Mouse (Mus musculus) heart, postnatal 0 days (tissue): ENCODE data around the gene Wif1. TPM values are rescaled to one million over a fixed set of nuclear protein-coding genes. Genes with fewer than 3 reads are reported as not detected.

Experiments used
- ATAC-seq: fragments of 200-750 bp; cut with Nextera tagmentation; 2 replicates; pipeline ENCODE4 v1.8.0; 2017; ENCODE audit warnings: low read depth, moderate number of reproducible peaks, moderate library complexity; ENCODE audit not compliant: insufficient read depth
- DNase-seq: peaks from one replicate; pipeline ENCODE4 v3.0.0-alpha.2; 2016; ENCODE audit warnings: low spot score
- H3K27ac ChIP-seq: fragments of 300-500 bp; sonication (generic); 2 replicates; pipeline ENCODE4 v1.5.1; 2014; ENCODE audit warnings: low read depth, mild to moderate bottlenecking
- H3K27me3 ChIP-seq: fragments of 300-500 bp; sonication (generic); 2 replicates; pipeline ENCODE4 v1.6.1; 2014; ENCODE audit warnings: low read length, mixed read lengths; ENCODE audit not compliant: control insufficient read depth, insufficient read depth
- H3K36me3 ChIP-seq: fragments of 300-500 bp; sonication (generic); replicated peaks from 2 replicates; pipeline ENCODE4 v1.6.1; 2014; ENCODE audit warnings: low read length, mixed read lengths; ENCODE audit not compliant: control insufficient read depth, insufficient read depth
- H3K4me1 ChIP-seq: fragments of 300-500 bp; sonication (generic); 2 replicates; pipeline ENCODE4 v1.6.1; 2014; ENCODE audit warnings: antibody characterized with exemption; ENCODE audit not compliant: control insufficient read depth, insufficient read depth
- H3K4me2 ChIP-seq: fragments of 300-500 bp; sonication (generic); 2 replicates; pipeline ENCODE4 v1.6.1; 2014; ENCODE audit warnings: low read depth, mild to moderate bottlenecking, low read length, moderate library complexity
- H3K4me3 ChIP-seq: fragments of 300-500 bp; sonication (generic); 2 replicates; pipeline ENCODE4 v1.5.1; 2014; ENCODE audit warnings: low read depth, low read length
- H3K9ac ChIP-seq: fragments of 300-500 bp; sonication (generic); replicated peaks from 2 replicates; pipeline ENCODE4 v1.6.1; 2014; ENCODE audit warnings: low read depth, low read length, mixed read lengths
- H3K9me3 ChIP-seq: fragments of 300-500 bp; sonication (generic); replicated peaks from 2 replicates; pipeline ENCODE4 v1.6.1; 2016; ENCODE audit warnings: low read length; ENCODE audit not compliant: control insufficient read depth
- CTCF ChIP-seq: IDR thresholded peaks from 2 replicates; pipeline ENCODE4 v1.5.1; 2016; ENCODE audit warnings: antibody characterized with exemption, control low read depth, low read depth
- EP300 ChIP-seq: IDR thresholded peaks from 2 replicates; pipeline ENCODE4 v1.6.1; 2016; ENCODE audit warnings: antibody characterized with exemption, low read depth
- WGBS: fragments of 180-500 bp; shearing (Covaris S2); extraction: QIAGEN DNeasy Blood & Tissue Kit; methylation state at CpG from one replicate; pipeline ENCODE4 v1.1.7; 2014; 5-methylcytosine and 5-hydroxymethylcytosine counted together
- polyA plus RNA-seq: library from polyadenylated mRNA; unstranded; fragments of >200 nt; fragmentation: Nextera tagmentation; extraction: Ambion mirVana; gene quantifications from 2 replicates; pipeline ENCODE4 v1.2.1, GENCODE M21; 2015
- total RNA-seq: library from RNA; depleted of rRNA; stranded (reverse); fragments of >200 nt; gene quantifications from 2 replicates; pipeline ENCODE4 v1.2.3, GENCODE M21; 2014; ENCODE audit warnings: low replicate concordance; rRNA removed

Wif1 gene
- total and polyA plus RNA-seq, 2 experiments from 2014 or later, result 7.3 to 10.7 TPM

- ATAC-seq (no peak), DNase-seq (no peak)
- Histone ChIP-seq H3K9me3 (no peaks in the 10 kb centered on the region), H3K9ac (no peak overlapping the region), H3K27ac (no peak overlapping the region), H3K4me2 (no peak overlapping the region), H3K36me3 (no peaks in the 10 kb centered on the region), H3K4me3 (no peak overlapping the region), H3K4me1 (no peaks in the 10 kb centered on the region), H3K27me3 (no peaks in the 10 kb centered on the region)
- no peak for TF ChIP-seq EP300
- no peak for TF ChIP-seq CTCF
- 83% methylated on average over 6 of the region's 6 CpGs for WGBS
Observed at GRCm38 (mm10) chr10:121120751-121121150, 87.0 kb downstream of the Wif1 start.

- Histone ChIP-seq H3K36me3 (no peaks in the 10 kb centered on the region), H3K9me3 (no peaks in the 10 kb centered on the region), H3K4me3 (no peak overlapping the region), H3K4me1 (no peaks in the 10 kb centered on the region), H3K9ac (no peak overlapping the region), H3K27ac (no peak overlapping the region), H3K27me3 (no peaks in the 10 kb centered on the region), H3K4me2 (no peak overlapping the region)
- DNase-seq, result no peak
- no peak for ATAC-seq
- 89% methylated on average over 16 of the region's 16 CpGs for WGBS
- TF ChIP-seq EP300 (no peak), CTCF (no peak)
Observed at GRCm38 (mm10) chr10:121124481-121124880, 90.7 kb downstream of the Wif1 start.

GRCm38 (mm10) chr10:121129000-121129925 is 95.5 kb downstream of the Wif1 start:
- no peak for ATAC-seq
- no peak overlapping the region for H3K27ac ChIP-seq
- TF ChIP-seq EP300, result no peak
- TF ChIP-seq CTCF, result no peak

More at GRCm38 (mm10) chr10:121129000-121129925, 95.5 kb downstream of the Wif1 start:
- Histone ChIP-seq H3K36me3 (no peaks in the 10 kb centered on the region), H3K9me3 (no peaks in the 10 kb centered on the region), H3K27me3 (no peaks in the 10 kb centered on the region), H3K9ac (no peak overlapping the region), H3K4me2 (no peak overlapping the region), H3K4me1 (no peaks in the 10 kb centered on the region), H3K4me3 (no peak overlapping the region)
- 45% methylated on average over 20 of the region's 20 CpGs for WGBS
- DNase-seq, result no peak

Other genes starting within 250 kb of the Wif1 start
- gene Msrb3, start 134.9 kb upstream of the Wif1 start, total RNA-seq, result 122 and 134 TPM in 2 replicates
- 29.5 and 45.0 TPM in 2 replicates for gene Msrb3, start 134.9 kb upstream of the Wif1 start, polyA plus RNA-seq
- gene Lemd3, start 54.6 kb upstream of the Wif1 start, total RNA-seq, result 15.8 and 18.2 TPM in 2 replicates
- 1.8 and 2.1 TPM in 2 replicates for gene Lemd3, start 54.6 kb upstream of the Wif1 start, polyA plus RNA-seq